Mouse (Mus musculus): ENCODE data around the gene Olfr177.

Olfr177 gene

GRCm38 (mm10) chr16:58874668-58875067 lies at the start of gene Olfr177:
Gene Olfr177, minus strand, starts transcription at chr16:58874768.
- no peak for DNase-seq (ENCODE audit: low spot score in 2 of 2)

GRCm38 (mm10) chr16:58891963-58892362 lies 17.4 kb upstream of the Olfr177 start, which contains the start of gene Olfr178:
Gene Olfr178, minus strand, starts transcription at chr16:58892063.
- DNase-seq (ENCODE audit: low spot score in 2 of 2), result no peak

GRCm38 (mm10) chr16:58884416-58884815 lies 9.8 kb upstream of the Olfr177 start:
- no peak for DNase-seq (ENCODE audit: low spot score in 2 of 2)

- DNase-seq (ENCODE audit: low spot score in 2 of 2), result no peak
These were observed 13.1 kb downstream of the Olfr177 start for GRCm38 (mm10) chr16:58861479-58861878.

GRCm38 (mm10) chr16:58860032-58860737 lies 14.4 kb downstream of the Olfr177 start:
- no peak for DNase-seq (ENCODE audit: low spot score in 2 of 2)

- no peak for DNase-seq (ENCODE audit: low spot score in 2 of 2)
These were observed 47.7 kb downstream of the Olfr177 start, which contains the start of gene Olfr175-ps1 for GRCm38 (mm10) chr16:58826732-58827319. Gene Olfr175-ps1, minus strand, starts transcription at chr16:58826782.
